Mouse (Mus musculus): ENCODE data around the gene Fam178b. TPM values are rescaled to one million over a fixed set of nuclear protein-coding genes. Genes with fewer than 3 reads are reported as not detected.

Fam178b gene
- polyA plus RNA-seq, 1 experiment from 2014 or later = 1.1 TPM

DNA sequence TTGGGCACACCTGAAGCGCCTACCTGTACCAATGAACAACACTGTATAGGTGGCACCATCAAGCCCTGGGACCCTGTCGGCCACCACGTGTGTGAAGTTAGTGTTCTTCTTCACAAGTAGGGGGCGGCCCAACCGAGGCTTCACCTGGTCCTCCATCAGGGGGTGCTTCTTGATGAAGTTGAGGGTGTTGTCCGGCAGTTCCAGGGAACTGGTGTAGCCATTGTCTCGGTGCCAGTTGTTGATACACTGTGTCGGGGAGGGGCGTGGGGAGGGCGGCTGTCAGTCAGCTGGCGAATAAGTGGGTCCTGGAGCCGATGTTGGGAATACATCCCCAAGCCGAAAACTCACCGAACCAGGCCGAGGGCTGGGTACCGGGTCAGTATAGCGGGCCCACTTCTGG is 131.1 kb downstream of the Fam178b start:
- Histone ChIP-seq H3K27me3 (ENCODE audit: control insufficient read depth, insufficient read depth, low read length) (no peaks in the 10 kb centered on the region), H3K9me3 (ENCODE audit: control insufficient read depth, low read depth, low read length) (no peaks in the 10 kb centered on the region), H3K27ac (ENCODE audit: low read length) (no peak overlapping the region), H3K9ac (replicated peaks; ENCODE audit: low read depth, low read length) (no peak overlapping the region), H3K4me2 (replicated peaks; ENCODE audit: low read depth, low read length) (no peak overlapping the region), H3K36me3 (ENCODE audit: control insufficient read depth, insufficient read depth, low read length) (peaks cover 71% of the 10 kb centered on the region), H3K4me3 (ENCODE audit: low read depth, low read length) (no peak overlapping the region), H3K4me1 (ENCODE audit: control insufficient read depth, insufficient read depth, low read length) (peaks cover 45% of the 10 kb centered on the region)
- ATAC-seq (ENCODE audit: insufficient number of reproducible peaks, insufficient read depth, low FRiP score, low read depth) = no peak
- 86% methylated on average over 17 of the region's 17 CpGs for WGBS

DNA sequence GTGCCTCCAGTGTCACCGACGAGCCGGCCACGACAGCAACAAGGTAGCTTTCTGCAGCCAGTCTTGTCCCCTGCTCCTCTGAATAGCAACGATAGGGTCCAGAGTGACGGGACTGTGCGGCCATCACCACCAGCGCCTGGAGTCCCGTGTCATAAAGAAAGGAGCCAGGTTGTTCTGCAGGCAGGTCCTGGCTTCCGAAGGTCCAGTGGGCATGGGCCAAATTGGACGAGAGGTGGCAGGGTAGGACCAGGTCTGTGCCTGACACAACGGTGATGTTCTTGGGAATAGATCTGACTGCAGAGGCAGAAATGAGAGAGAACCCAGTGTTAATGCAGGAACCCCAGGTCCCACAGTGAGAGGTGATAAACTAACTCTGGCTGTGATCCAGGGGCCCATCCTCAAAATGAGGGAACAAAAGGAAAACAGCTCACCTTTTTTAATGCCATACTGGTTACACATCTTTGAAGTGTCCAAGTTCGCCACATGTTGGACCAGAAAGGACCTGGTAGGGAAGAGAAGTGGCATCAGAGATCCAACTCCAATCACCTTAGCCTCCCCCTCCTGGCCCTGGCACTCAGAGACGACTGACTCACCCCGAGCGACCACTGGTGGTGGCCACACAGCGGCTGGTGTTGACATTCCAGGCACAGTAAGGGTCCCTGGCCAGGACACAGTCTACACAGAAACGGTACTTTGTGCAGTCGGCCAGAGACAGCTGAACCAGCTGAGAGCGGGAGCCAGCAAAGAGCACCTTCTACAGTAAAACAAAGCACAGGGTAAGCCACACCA is 132.7 kb downstream of the Fam178b start:
- no peak for ATAC-seq (ENCODE audit: insufficient number of reproducible peaks, insufficient read depth, low FRiP score, low read depth)
- no peaks in the 10 kb centered on the region for H3K9me3 ChIP-seq (ENCODE audit: control insufficient read depth, low read depth, low read length)
- peaks cover 68% of the 10 kb centered on the region for H3K36me3 ChIP-seq (ENCODE audit: control insufficient read depth, insufficient read depth, low read length)
- H3K27ac ChIP-seq (ENCODE audit: low read length) = no peak overlapping the region
- WGBS = 80% methylated on average over 20 of the region's 20 CpGs
- peaks cover 47% of the 10 kb centered on the region for H3K4me1 ChIP-seq (ENCODE audit: control insufficient read depth, insufficient read depth, low read length)
- no peak overlapping the region for H3K9ac ChIP-seq (replicated peaks; ENCODE audit: low read depth, low read length)
- H3K27me3 ChIP-seq (ENCODE audit: control insufficient read depth, insufficient read depth, low read length) = no peaks in the 10 kb centered on the region
- no peak overlapping the region for H3K4me2 ChIP-seq (replicated peaks; ENCODE audit: low read depth, low read length)
- H3K4me3 ChIP-seq (ENCODE audit: low read depth, low read length) = no peak overlapping the region

GRCm38 (mm10) chr1:36549491-36549890 is 133.5 kb downstream of the Fam178b start:
- Histone ChIP-seq H3K27me3 (ENCODE audit: control insufficient read depth, insufficient read depth, low read length) (no peaks in the 10 kb centered on the region), H3K4me3 (ENCODE audit: low read depth, low read length) (no peak overlapping the region), H3K4me1 (ENCODE audit: control insufficient read depth, insufficient read depth, low read length) (peaks cover 39% of the 10 kb centered on the region), H3K27ac (ENCODE audit: low read length) (no peak overlapping the region), H3K4me2 (replicated peaks; ENCODE audit: low read depth, low read length) (no peak overlapping the region), H3K9me3 (ENCODE audit: control insufficient read depth, low read depth, low read length) (no peaks in the 10 kb centered on the region), H3K36me3 (ENCODE audit: control insufficient read depth, insufficient read depth, low read length) (peaks cover 61% of the 10 kb centered on the region), H3K9ac (replicated peaks; ENCODE audit: low read depth, low read length) (no peak overlapping the region)
- WGBS = 71% methylated on average over 18 of the region's 18 CpGs
- ATAC-seq (ENCODE audit: insufficient number of reproducible peaks, insufficient read depth, low FRiP score, low read depth) = no peak

DNA sequence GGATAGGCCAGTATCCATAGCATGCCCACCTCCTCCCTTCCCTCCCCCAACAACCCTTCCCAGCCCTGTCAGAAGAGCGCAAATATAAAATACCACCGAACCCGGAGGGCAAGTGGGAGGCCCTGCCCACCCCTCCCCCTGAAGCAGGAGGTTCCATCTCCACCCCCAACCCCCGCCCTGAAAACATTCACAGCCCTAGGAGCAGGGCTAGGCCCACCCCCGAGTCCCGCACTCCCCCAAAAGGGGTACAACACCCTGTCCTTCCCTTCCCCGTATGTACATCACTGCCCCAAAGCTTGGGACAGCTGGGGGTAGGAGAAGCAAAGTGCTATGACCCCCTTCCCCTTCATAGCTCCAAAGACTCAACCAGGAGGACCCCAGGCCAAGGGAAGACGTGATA is 134.2 kb downstream of the Fam178b start:
- Histone ChIP-seq H3K36me3 (ENCODE audit: control insufficient read depth, insufficient read depth, low read length) (peaks cover 53% of the 10 kb centered on the region), H3K9me3 (ENCODE audit: control insufficient read depth, low read depth, low read length) (no peaks in the 10 kb centered on the region), H3K27ac (ENCODE audit: low read length) (no peak overlapping the region), H3K27me3 (ENCODE audit: control insufficient read depth, insufficient read depth, low read length) (no peaks in the 10 kb centered on the region), H3K4me1 (ENCODE audit: control insufficient read depth, insufficient read depth, low read length) (peaks cover 33% of the 10 kb centered on the region; the same call in 1 of the 2 replicates), H3K4me2 (replicated peaks; ENCODE audit: low read depth, low read length) (no peak overlapping the region), H3K4me3 (ENCODE audit: low read depth, low read length) (no peak overlapping the region), H3K9ac (replicated peaks; ENCODE audit: low read depth, low read length) (no peak overlapping the region)
- 38% methylated on average over 8 of the region's 8 CpGs for WGBS
- ATAC-seq (ENCODE audit: insufficient number of reproducible peaks, insufficient read depth, low FRiP score, low read depth) = no peak

DNA sequence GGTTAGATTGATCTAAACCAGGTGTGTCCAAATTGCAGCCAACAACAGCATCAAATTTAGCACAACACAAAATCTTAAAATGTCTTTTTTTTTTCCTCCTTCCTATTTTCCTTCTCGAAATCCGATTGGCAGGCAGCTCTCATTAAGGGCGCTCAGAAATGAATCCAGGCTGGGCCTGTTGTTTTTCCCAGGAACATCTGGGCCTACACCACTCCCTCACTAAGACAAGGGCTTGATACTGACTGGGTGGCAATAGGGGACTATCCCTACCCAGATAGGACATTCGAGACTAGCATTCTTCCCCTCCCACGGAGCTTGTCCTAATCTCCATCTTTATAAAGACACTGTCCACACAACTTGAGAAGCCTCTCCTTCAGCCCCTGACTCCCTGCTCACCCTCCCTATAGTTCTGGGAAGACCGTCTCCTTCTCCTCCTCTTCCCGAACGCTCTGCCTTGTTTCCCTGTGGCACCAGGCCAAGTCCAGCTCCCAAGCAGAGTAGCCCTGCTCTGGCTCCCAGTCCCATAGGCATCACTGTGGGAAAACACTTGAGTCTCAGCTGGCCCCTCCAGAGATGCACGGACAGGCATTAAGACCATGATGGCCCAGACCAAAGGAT is 134.9 kb downstream of the Fam178b start:
- Histone ChIP-seq H3K27me3 (ENCODE audit: control insufficient read depth, insufficient read depth, low read length) (no peaks in the 10 kb centered on the region), H3K36me3 (ENCODE audit: control insufficient read depth, insufficient read depth, low read length) (peaks cover 47% of the 10 kb centered on the region), H3K9me3 (ENCODE audit: control insufficient read depth, low read depth, low read length) (no peaks in the 10 kb centered on the region), H3K27ac (ENCODE audit: low read length) (peak overlapping the region; percentile 79; the same call in 1 of the 2 replicates), H3K4me3 (ENCODE audit: low read depth, low read length) (no peak overlapping the region), H3K9ac (replicated peaks; ENCODE audit: low read depth, low read length) (no peak overlapping the region), H3K4me2 (replicated peaks; ENCODE audit: low read depth, low read length) (no peak overlapping the region), H3K4me1 (ENCODE audit: control insufficient read depth, insufficient read depth, low read length) (peaks cover 33% of the 10 kb centered on the region; the same call in 1 of the 2 replicates)
- 36% methylated on average over 9 of the region's 9 CpGs for WGBS
- ATAC-seq (ENCODE audit: insufficient number of reproducible peaks, insufficient read depth, low FRiP score, low read depth) = no peak

GRCm38 (mm10) chr1:36546888-36547471 is 136.0 kb downstream of the Fam178b start, which contains the start of gene Ankrd39:
Ankrd39 (minus strand) TSS chr1:36547445.
- no peaks in the 10 kb centered on the region for H3K27me3 ChIP-seq (ENCODE audit: control insufficient read depth, insufficient read depth, low read length)

DNA sequence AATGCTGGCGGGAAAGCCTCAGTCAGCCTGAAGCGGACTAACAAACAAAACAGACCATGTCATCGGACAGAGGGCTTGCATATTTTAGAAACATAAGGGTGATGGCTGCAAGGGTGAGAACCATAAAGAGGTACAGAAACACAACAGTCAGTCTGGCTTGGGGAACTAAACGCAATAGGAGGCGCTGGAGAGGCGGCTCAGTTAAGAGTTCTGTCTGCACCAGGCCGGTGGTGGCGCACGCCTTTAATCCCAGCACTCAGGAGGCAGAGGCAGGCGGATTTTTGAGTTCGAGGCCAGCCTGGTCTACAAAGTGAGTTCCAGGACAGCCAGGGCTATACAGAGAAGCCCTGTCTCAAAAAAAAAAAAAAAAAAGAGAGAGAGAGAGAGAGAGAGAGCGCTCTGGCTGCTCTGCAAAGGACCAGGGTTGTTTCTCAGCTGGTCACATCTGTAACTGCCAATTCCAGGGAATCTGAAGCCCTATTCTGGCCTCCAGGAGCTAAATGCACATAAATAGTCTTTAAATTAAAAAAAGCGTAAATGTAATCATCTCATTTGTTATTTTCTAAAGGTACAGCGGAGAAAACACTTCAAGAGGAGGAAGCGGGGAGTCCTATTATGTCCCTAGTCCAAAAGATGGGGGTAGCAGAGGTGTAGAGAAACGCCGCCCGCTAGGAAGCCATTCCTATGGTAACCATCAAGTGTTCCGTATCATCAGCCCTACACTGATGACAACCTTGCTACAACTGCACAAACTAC is 137.0 kb downstream of the Fam178b start:
- Histone ChIP-seq H3K4me1 (ENCODE audit: control insufficient read depth, insufficient read depth, low read length) (peaks cover 33% of the 10 kb centered on the region; the same call in 1 of the 2 replicates), H3K9ac (replicated peaks; ENCODE audit: low read depth, low read length) (peak overlapping the region; percentile 43; the same call in 1 of the 2 replicates), H3K36me3 (ENCODE audit: control insufficient read depth, insufficient read depth, low read length) (peaks cover 26% of the 10 kb centered on the region), H3K27me3 (ENCODE audit: control insufficient read depth, insufficient read depth, low read length) (no peaks in the 10 kb centered on the region), H3K9me3 (ENCODE audit: control insufficient read depth, low read depth, low read length) (no peaks in the 10 kb centered on the region), H3K27ac (ENCODE audit: low read length) (no peak overlapping the region), H3K4me2 (replicated peaks; ENCODE audit: low read depth, low read length) (peak overlapping the region; percentile 80), H3K4me3 (ENCODE audit: low read depth, low read length) (peak overlapping the region; percentile 62)
- ATAC-seq (ENCODE audit: insufficient number of reproducible peaks, insufficient read depth, low FRiP score, low read depth) = no peak
- WGBS = 65% methylated on average over 19 of the region's 19 CpGs

More at GRCm38 (mm10) chr1:36546888-36547471, 136.0 kb downstream of the Fam178b start, which contains the start of gene Ankrd39:
- WGBS = under 1% methylated on average over 43 of the region's 43 CpGs
- Histone ChIP-seq H3K9ac (replicated peaks; ENCODE audit: low read depth, low read length) (peak within 1 kb of the TSS; percentile 43; the same call in 1 of the 2 replicates), H3K27ac (ENCODE audit: low read length) (peak within 1 kb of the TSS; percentile 79; the same call in 1 of the 2 replicates), H3K4me3 (ENCODE audit: low read depth, low read length) (peak within 1 kb of the TSS; percentile 62), H3K4me2 (replicated peaks; ENCODE audit: low read depth, low read length) (peak within 1 kb of the TSS; percentile 80), H3K9me3 (ENCODE audit: control insufficient read depth, low read depth, low read length) (no peaks in the 10 kb centered on the region), H3K36me3 (ENCODE audit: control insufficient read depth, insufficient read depth, low read length) (peaks cover 35% of the 10 kb centered on the region), H3K4me1 (ENCODE audit: control insufficient read depth, insufficient read depth, low read length) (peaks cover 33% of the 10 kb centered on the region; the same call in 1 of the 2 replicates)
- peak; percentile 97 for ATAC-seq (ENCODE audit: insufficient number of reproducible peaks, insufficient read depth, low FRiP score, low read depth)

- H3K9me3 ChIP-seq (ENCODE audit: control insufficient read depth, low read depth, low read length) = no peaks in the 10 kb centered on the region
- no peak for ATAC-seq (ENCODE audit: insufficient number of reproducible peaks, insufficient read depth, low FRiP score, low read depth)
- WGBS = 76% methylated on average over 2 of the region's 2 CpGs
- H3K36me3 ChIP-seq (ENCODE audit: control insufficient read depth, insufficient read depth, low read length) = peaks cover 23% of the 10 kb centered on the region
- peaks cover 33% of the 10 kb centered on the region; the same call in 1 of the 2 replicates for H3K4me1 ChIP-seq (ENCODE audit: control insufficient read depth, insufficient read depth, low read length)
- no peak overlapping the region for H3K9ac ChIP-seq (replicated peaks; ENCODE audit: low read depth, low read length)
- H3K4me3 ChIP-seq (ENCODE audit: low read depth, low read length) = no peak overlapping the region
- H3K27ac ChIP-seq (ENCODE audit: low read length) = no peak overlapping the region
- H3K4me2 ChIP-seq (replicated peaks; ENCODE audit: low read depth, low read length) = no peak overlapping the region
- H3K27me3 ChIP-seq (ENCODE audit: control insufficient read depth, insufficient read depth, low read length) = no peaks in the 10 kb centered on the region
Measured at GRCm38 (mm10) chr1:36545382-36545781, 137.6 kb downstream of the Fam178b start.
